Mouse (Mus musculus) spleen, adult 2 months (tissue): ENCODE results near the gene Peli2.

Experiments
- CTCF ChIP-seq: fragments of 200-500 bp; IDR thresholded peaks from 2 replicates; pipeline ENCODE4 v1.5.1; 2011; ENCODE audit warnings: mild to moderate bottlenecking, inconsistent platforms; ENCODE audit not compliant: insufficient read depth, insufficient read length, insufficient replicate concordance; ENCODE audit errors: extremely low read depth
- POLR2A ChIP-seq: fragments of 200-500 bp; IDR thresholded peaks from 2 replicates; pipeline ENCODE4 v1.6.1; 2011; ENCODE audit warnings: low read depth, low read length, inconsistent platforms

- TF ChIP-seq CTCF (no peak), POLR2A (no peak)
These were observed 28.7 kb downstream of the Peli2 start for GRCm38 (mm10) chr14:48149351-48149750.
